Mouse (Mus musculus) embryonic facial prominence, embryonic 12.5 days (tissue): Measurements from ENCODE around the gene Gtf2h4. TPM values are rescaled to one million over a fixed set of nuclear protein-coding genes. Genes with fewer than 3 reads are reported as not detected.

Experiments
- ATAC-seq: fragments of 200-750 bp; cut with Nextera tagmentation; 2 replicates; pipeline ENCODE4 v1.8.0; 2017; ENCODE audit not compliant: insufficient number of reproducible peaks, insufficient read depth, low FRiP score, low TSS enrichment
- H3K27ac ChIP-seq: fragments of 300-500 bp; sonication (generic); 2 replicates; pipeline ENCODE4 v1.5.1; 2016; ENCODE audit warnings: mild to moderate bottlenecking
- H3K27me3 ChIP-seq: fragments of 300-500 bp; sonication (generic); 2 replicates; pipeline ENCODE4 v1.6.1; 2016; ENCODE audit warnings: mild to moderate bottlenecking, moderate library complexity
- H3K36me3 ChIP-seq: fragments of 300-500 bp; sonication (generic); 2 replicates; pipeline ENCODE4 v1.6.1; 2016; ENCODE audit warnings: mild to moderate bottlenecking
- H3K4me1 ChIP-seq: fragments of 300-500 bp; sonication (generic); 2 replicates; pipeline ENCODE4 v1.6.1; 2016
- H3K4me2 ChIP-seq: fragments of 300-500 bp; sonication (generic); replicated peaks from 2 replicates; pipeline ENCODE4 v1.6.1; 2016; ENCODE audit warnings: mild to moderate bottlenecking, moderate library complexity
- H3K4me3 ChIP-seq: fragments of 300-500 bp; sonication (generic); 2 replicates; pipeline ENCODE4 v1.5.1; 2016; ENCODE audit warnings: mild to moderate bottlenecking
- H3K9ac ChIP-seq: fragments of 300-500 bp; sonication (generic); 2 replicates; pipeline ENCODE4 v1.6.1; 2016; ENCODE audit warnings: mild to moderate bottlenecking, moderate library complexity
- H3K9me3 ChIP-seq: fragments of 300-500 bp; sonication (generic); 2 replicates; pipeline ENCODE4 v1.6.1; 2016; ENCODE audit warnings: mild to moderate bottlenecking, moderate library complexity
- WGBS: fragments of 180-500 bp; shearing (Covaris S2); methylation state at CpG from one replicate; pipeline ENCODE4 v1.1.7; 2016; 5-methylcytosine and 5-hydroxymethylcytosine counted together
- polyA plus RNA-seq: library from polyadenylated mRNA; unstranded; fragments of >200 nt; fragmentation: Nextera tagmentation; extraction: Ambion mirVana; gene quantifications from 2 replicates; pipeline ENCODE4 v1.2.1, GENCODE M21; 2016

Gtf2h4 gene
- polyA plus RNA-seq, 1 experiment from 2014 or later = 51.5 TPM

GRCm38 (mm10) chr17:35703751-35704271 lies 30.3 kb upstream of the Gtf2h4 start:
- peak overlapping the region; percentile 45 for H3K4me2 ChIP-seq
- peak overlapping the region; percentile 38 for H3K9ac ChIP-seq
- H3K27ac ChIP-seq = peak overlapping the region; percentile 89
- H3K27me3 ChIP-seq = peaks cover 9% of the 10 kb centered on the region; the same call in 1 of the 2 replicates
- ATAC-seq = peak; percentile 58; the same call in 1 of the 2 replicates
- peaks cover 48% of the 10 kb centered on the region for H3K4me1 ChIP-seq
- no peaks in the 10 kb centered on the region for H3K36me3 ChIP-seq
- WGBS = 5% methylated on average over 13 of the region's 14 CpGs
- peak overlapping the region; percentile 37 for H3K4me3 ChIP-seq
- H3K9me3 ChIP-seq = no peaks in the 10 kb centered on the region

DNA sequence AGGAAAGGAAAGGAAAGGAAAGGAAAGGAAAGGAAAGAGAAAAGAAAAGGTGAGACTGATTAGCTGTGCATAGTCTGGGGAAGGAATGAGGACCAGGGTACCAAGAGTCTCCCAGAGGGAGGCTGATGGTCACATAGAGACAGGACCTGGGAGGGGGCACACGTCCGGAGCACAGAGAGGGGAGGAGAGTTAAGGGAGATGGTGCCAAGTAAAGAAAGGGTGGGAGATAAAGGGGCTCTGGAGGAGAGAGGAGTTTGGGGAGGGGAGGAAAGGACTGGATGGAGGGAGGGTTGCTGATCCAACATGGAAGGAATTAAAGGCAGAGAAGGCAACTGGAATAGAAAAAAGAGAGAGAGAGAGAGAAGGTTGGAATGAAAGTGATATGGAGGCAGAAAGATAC lies 29.5 kb upstream of the Gtf2h4 start:
- ATAC-seq = no peak
- Histone ChIP-seq H3K36me3 (no peaks in the 10 kb centered on the region), H3K4me1 (peaks cover 53% of the 10 kb centered on the region), H3K9me3 (no peaks in the 10 kb centered on the region), H3K4me3 (peak overlapping the region; percentile 56), H3K27me3 (peaks cover 9% of the 10 kb centered on the region; the same call in 1 of the 2 replicates), H3K27ac (peak overlapping the region; percentile 87), H3K4me2 (peak overlapping the region; percentile 64), H3K9ac (peak overlapping the region; percentile 27; the same call in 1 of the 2 replicates)
- WGBS = 7% methylated on average over 2 of the region's 2 CpGs

- H3K4me1 ChIP-seq = peaks cover 58% of the 10 kb centered on the region
- peaks cover 11% of the 10 kb centered on the region for H3K27me3 ChIP-seq
Observed at GRCm38 (mm10) chr17:35702605-35703004, 29.1 kb upstream of the Gtf2h4 start.

GRCm38 (mm10) chr17:35701978-35702461 lies 28.5 kb upstream of the Gtf2h4 start:
- Histone ChIP-seq H3K36me3 (no peaks in the 10 kb centered on the region), H3K4me2 (peak overlapping the region; percentile 64), H3K4me3 (peak overlapping the region; percentile 56), H3K27ac (peak overlapping the region; percentile 87), H3K9me3 (no peaks in the 10 kb centered on the region), H3K27me3 (peaks cover 14% of the 10 kb centered on the region), H3K9ac (peak overlapping the region; percentile 72), H3K4me1 (peaks cover 64% of the 10 kb centered on the region)
- WGBS = 1% methylated on average over 16 of the region's 16 CpGs
- no peak for ATAC-seq

More at GRCm38 (mm10) chr17:35702605-35703004, 29.1 kb upstream of the Gtf2h4 start:
- H3K9ac ChIP-seq = peak overlapping the region; percentile 72
- WGBS = 15% methylated on average over 4 of the region's 4 CpGs
- ATAC-seq = no peak
- H3K27ac ChIP-seq = peak overlapping the region; percentile 87
- H3K4me2 ChIP-seq = peak overlapping the region; percentile 64
- H3K36me3 ChIP-seq = no peaks in the 10 kb centered on the region
- H3K9me3 ChIP-seq = no peaks in the 10 kb centered on the region
- peak overlapping the region; percentile 56 for H3K4me3 ChIP-seq

DNA sequence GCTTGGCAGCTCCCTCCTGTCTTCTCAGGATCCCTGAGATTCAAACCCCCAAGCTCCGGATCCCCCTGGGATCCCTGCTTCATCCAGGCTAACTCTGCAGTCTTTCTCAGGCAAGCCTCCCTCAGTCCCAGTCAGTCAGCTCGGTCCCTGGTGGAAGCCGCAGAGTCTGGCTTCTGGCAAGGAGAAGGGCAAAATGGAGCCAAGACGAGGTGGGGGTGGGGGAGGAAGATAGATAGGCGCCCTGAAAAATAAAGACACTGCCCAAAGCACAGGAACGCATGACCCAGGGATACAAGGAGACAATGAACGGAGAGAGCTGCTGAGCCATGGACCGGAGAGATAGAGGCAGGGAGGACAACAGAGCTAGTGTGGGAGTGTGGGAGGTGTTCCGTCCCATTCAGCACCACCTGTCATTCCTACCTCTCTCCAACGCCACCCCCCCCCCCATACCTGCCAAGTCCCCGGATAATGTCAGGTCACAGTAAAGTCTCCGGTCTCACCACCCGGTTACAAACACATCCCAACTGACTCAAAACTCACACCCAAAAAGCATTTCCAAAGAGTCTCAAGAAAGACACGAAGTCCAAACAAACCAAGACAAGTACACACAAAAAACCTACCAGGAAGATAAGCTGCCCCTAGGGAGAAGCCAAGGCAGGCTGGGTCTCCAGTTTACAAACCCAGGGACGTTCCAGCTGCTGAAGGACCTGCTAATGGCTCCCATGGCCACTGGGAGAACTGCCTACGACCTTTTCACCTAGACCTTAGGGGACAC lies 27.9 kb upstream of the Gtf2h4 start:
- H3K4me1 ChIP-seq = peaks cover 69% of the 10 kb centered on the region
- H3K9me3 ChIP-seq = no peaks in the 10 kb centered on the region
- peak overlapping the region; percentile 87 for H3K27ac ChIP-seq
- peak overlapping the region; percentile 72 for H3K9ac ChIP-seq
- peaks cover 14% of the 10 kb centered on the region for H3K27me3 ChIP-seq
- H3K4me3 ChIP-seq = peak overlapping the region; percentile 56
- no peaks in the 10 kb centered on the region for H3K36me3 ChIP-seq
- H3K4me2 ChIP-seq = peak overlapping the region; percentile 64
- no peak for ATAC-seq
- 4% methylated on average over 16 of the region's 16 CpGs for WGBS

- H3K36me3 ChIP-seq = peaks cover 4% of the 10 kb centered on the region; the same call in 1 of the 2 replicates
- ATAC-seq = peak; percentile 70
- WGBS = under 1% methylated on average over 49 of the region's 66 CpGs
- H3K4me2 ChIP-seq = peak overlapping the region; percentile 64
- 0 out of 2 replicates have a peak, but pooled peaks cover 1% of the 10 kb centered on the region for H3K9me3 ChIP-seq
- peak overlapping the region; percentile 87 for H3K27ac ChIP-seq
- peaks cover 14% of the 10 kb centered on the region for H3K27me3 ChIP-seq
- peak overlapping the region; percentile 56 for H3K4me3 ChIP-seq
- peak overlapping the region; percentile 72 for H3K9ac ChIP-seq
- peaks cover 69% of the 10 kb centered on the region for H3K4me1 ChIP-seq
Observed at GRCm38 (mm10) chr17:35700371-35700961, 26.9 kb upstream of the Gtf2h4 start.

- Histone ChIP-seq H3K9ac (peak overlapping the region; percentile 72), H3K27ac (peak overlapping the region; percentile 87), H3K36me3 (peaks cover 7% of the 10 kb centered on the region; the same call in 1 of the 2 replicates), H3K4me2 (peak overlapping the region; percentile 64), H3K4me1 (peaks cover 66% of the 10 kb centered on the region), H3K27me3 (peaks cover 14% of the 10 kb centered on the region), H3K9me3 (0 out of 2 replicates have a peak, but pooled peaks cover 3% of the 10 kb centered on the region), H3K4me3 (peak overlapping the region; percentile 56)
- 2% methylated on average over 19 of the region's 19 CpGs for WGBS
- ATAC-seq = no peak
Observed at GRCm38 (mm10) chr17:35699919-35700318, 26.4 kb upstream of the Gtf2h4 start.

DNA sequence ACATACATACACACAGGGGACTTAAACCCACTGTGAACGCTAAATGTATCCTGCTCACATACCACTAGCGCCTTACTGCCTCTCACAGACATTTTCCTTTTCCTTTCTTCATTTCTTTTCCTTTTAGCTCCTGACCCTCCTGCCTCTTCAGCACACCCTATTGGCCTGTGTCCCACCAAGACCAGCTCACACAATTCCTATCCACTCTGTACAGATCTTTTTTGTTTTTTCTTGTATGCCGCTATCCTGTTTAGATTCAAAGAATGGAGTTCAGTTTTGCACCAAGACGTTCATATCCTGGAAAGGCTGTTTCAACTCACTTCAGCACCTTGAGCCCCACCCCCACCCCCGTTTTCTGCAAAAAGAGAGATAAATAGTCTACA lies 25.0 kb upstream of the Gtf2h4 start:
- Histone ChIP-seq H3K9ac (peak overlapping the region; percentile 47), H3K4me3 (peak overlapping the region; percentile 33), H3K4me1 (peaks cover 54% of the 10 kb centered on the region), H3K27me3 (peaks cover 14% of the 10 kb centered on the region), H3K36me3 (peaks cover 11% of the 10 kb centered on the region), H3K4me2 (peak overlapping the region; percentile 59), H3K9me3 (0 out of 2 replicates have a peak, but pooled peaks cover 3% of the 10 kb centered on the region), H3K27ac (peak overlapping the region; percentile 86)
- no peak for ATAC-seq
- 38% methylated on average over 5 of the region's 5 CpGs for WGBS

- 0 out of 2 replicates have a peak, but pooled peaks cover 3% of the 10 kb centered on the region for H3K9me3 ChIP-seq
- H3K9ac ChIP-seq = peak overlapping the region; percentile 47
- H3K4me2 ChIP-seq = peak overlapping the region; percentile 59
- H3K4me3 ChIP-seq = peak overlapping the region; percentile 33
- peaks cover 17% of the 10 kb centered on the region for H3K36me3 ChIP-seq
- peak overlapping the region; percentile 86 for H3K27ac ChIP-seq
- peaks cover 51% of the 10 kb centered on the region for H3K4me1 ChIP-seq
- ATAC-seq = peak; percentile 24
- 2% methylated on average over 14 of the region's 16 CpGs for WGBS
- peaks cover 14% of the 10 kb centered on the region for H3K27me3 ChIP-seq
Observed at GRCm38 (mm10) chr17:35697759-35698500, 24.4 kb upstream of the Gtf2h4 start.

GRCm38 (mm10) chr17:35697429-35697758 lies 23.9 kb upstream of the Gtf2h4 start:
- peaks cover 14% of the 10 kb centered on the region for H3K27me3 ChIP-seq
- ATAC-seq = peak; percentile 43
- peaks cover 46% of the 10 kb centered on the region for H3K4me1 ChIP-seq
- H3K4me2 ChIP-seq = peak overlapping the region; percentile 59
- 18% methylated on average over 1 of the region's 1 CpGs for WGBS
- peak overlapping the region; percentile 86 for H3K27ac ChIP-seq
- 0 out of 2 replicates have a peak, but pooled peaks cover 3% of the 10 kb centered on the region for H3K9me3 ChIP-seq
- peak overlapping the region; percentile 33 for H3K4me3 ChIP-seq
- peaks cover 22% of the 10 kb centered on the region for H3K36me3 ChIP-seq
- peak overlapping the region; percentile 47 for H3K9ac ChIP-seq

DNA sequence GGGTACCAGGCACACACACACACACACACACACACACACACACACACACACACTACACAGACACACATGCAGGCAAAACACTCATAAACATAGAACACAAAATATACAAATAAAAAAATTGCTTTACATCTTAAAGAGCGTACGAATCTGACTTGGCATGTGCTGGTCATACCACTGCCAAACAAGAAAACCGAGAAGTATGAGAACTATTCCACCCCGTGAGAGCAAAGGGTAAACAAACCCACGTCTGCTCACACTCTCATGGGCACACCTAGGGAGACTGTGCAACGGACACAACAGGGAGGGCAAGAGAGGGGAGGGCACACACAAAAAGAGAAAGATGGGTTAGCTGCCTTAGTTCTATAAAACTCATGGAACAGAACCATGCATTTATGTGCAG lies 23.2 kb upstream of the Gtf2h4 start:
- H3K4me2 ChIP-seq = peak overlapping the region; percentile 59
- H3K4me3 ChIP-seq = peak overlapping the region; percentile 33; the same call in 1 of the 2 replicates
- H3K27ac ChIP-seq = 0 out of 2 replicates have a peak overlapping the region, but pooled peaks have one; percentile 86
- ATAC-seq = no peak
- 53% methylated on average over 6 of the region's 6 CpGs for WGBS
- peaks cover 26% of the 10 kb centered on the region for H3K36me3 ChIP-seq
- 0 out of 2 replicates have a peak overlapping the region, but pooled peaks have one; percentile 47 for H3K9ac ChIP-seq
- H3K27me3 ChIP-seq = peaks cover 14% of the 10 kb centered on the region
- peaks cover 39% of the 10 kb centered on the region for H3K4me1 ChIP-seq
- 0 out of 2 replicates have a peak, but pooled peaks cover 3% of the 10 kb centered on the region for H3K9me3 ChIP-seq
